Mouse (Mus musculus) retina, postnatal 7 days (tissue): ENCODE measurements around the gene Chaf1a.
"Not testable (repeated sequence)": the region's sequence is repeated elsewhere in the genome, so short reads cannot be mapped to it uniquely, and the experiment has no call there.

Source experiments
- DNase-seq: peaks from one replicate; pipeline ENCODE4 v3.0.0-alpha.2; 2012; ENCODE audit warnings: low read depth, low spot score

Gene Chaf1a

GRCm38 (mm10) chr17:56092312-56092711, 52.1 kb downstream of the Chaf1a start:
- DNase-seq: no peak

- DNase-seq: no peak
Observed at GRCm38 (mm10) chr17:56092794-56093193, 52.6 kb downstream of the Chaf1a start.

DNA sequence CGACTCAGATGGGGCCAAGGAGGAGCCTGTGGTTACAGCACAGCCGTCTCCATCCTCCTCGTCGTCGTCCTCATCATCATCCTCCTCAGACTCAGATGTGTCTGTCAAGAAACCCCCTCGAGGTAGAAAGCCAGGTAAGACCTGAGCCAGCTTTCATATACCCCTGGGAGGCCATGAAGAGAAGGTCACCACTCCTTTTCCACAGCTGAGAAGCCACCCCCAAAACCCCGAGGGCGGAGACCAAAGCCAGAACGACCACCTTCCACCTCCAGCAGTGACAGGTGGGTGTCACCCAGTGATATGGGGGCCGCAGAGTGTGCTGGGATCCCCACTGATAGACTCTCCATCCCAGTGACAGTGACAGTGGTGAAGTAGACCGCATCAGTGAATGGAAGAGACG, 56.6 kb downstream of the Chaf1a start:
- DNase-seq: no peak

GRCm38 (mm10) chr17:56098180-56098579, 57.9 kb downstream of the Chaf1a start:
- DNase-seq: no peak

- DNase-seq: no peak
Observed at GRCm38 (mm10) chr17:56098711-56099572, 58.7 kb downstream of the Chaf1a start.

- DNase-seq: no peak
Observed at GRCm38 (mm10) chr17:56100811-56101210, 60.6 kb downstream of the Chaf1a start.

DNA sequence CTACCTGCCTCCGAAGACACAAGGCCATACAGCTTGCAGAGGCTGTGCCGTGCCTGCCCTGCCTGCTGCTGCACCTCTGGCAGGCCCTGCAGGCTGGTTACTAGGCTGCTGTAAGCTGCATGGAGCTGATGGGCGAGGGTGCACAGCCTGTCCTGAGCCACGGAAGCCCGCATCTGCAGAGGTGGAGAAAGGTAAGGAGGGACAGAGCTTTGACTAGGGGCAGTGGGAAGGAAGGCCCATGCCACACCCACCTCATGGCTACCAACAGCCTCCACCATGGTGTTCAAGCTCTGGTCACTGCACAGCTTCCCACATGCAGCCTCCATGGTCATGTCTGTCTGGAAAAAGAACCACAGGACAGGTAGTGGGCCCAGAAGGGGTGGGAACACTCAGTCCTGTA, 61.9 kb downstream of the Chaf1a start:
- DNase-seq: no peak

DNA sequence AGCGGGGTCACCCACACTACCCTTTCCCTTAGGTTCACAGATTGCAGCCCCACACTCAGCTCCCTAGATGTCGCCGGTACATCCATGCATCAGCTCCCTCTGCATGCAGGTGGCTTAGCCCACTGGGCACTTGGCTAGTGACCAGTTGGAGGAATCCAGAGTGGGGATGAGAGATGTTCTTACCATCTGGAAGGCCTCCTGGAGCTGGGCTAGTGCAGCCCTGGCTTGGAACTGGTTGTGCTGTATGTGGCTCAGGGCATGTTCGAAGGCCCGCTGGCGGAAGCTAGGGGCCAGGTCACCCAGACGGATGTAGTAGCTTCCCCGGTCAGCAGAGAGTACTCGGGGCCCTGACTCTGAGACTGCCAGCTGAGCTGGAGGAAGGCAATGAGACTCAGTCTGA, 62.7 kb downstream of the Chaf1a start:
- DNase-seq: no peak

DNA sequence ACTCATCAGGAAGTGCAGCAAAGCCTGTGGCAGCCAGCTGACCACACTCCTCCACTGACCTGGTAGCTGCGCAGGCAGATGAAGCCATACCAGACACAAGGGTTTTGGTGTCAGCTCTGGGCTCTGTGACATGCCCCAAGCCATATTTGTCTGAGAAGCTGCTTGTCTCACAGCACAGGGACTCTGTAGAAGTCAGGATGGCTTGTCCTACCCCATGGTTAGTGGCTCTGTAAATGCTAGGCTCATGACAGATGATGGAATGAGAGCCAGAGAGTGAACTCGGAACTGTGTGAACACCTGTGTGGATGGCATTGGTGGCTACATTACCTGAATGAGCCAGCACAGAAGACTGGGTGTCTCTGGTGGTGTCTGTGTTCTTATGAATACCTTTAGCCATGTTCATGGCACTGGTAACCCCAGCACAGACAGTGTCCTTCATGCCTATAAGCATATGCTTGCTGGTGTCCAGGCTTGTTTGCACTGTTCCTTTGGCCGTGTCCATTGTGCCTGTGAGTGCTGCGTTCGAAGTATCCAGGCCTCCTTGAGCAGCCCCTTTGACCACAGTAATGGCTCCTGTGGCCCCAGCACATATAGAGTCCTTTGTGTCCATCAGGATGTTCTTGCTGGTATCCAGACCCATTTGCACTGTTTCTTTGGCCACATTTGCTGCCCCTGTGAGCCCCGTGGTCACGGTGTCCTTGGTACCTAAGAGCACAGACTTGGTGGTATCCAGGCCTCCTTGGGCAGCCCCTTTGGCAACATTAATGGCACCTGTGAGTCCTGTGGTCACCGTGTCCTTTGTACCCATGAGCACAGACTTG, 63.4 kb downstream of the Chaf1a start:
- no peak for DNase-seq

GRCm38 (mm10) chr17:56104821-56105220, 64.6 kb downstream of the Chaf1a start:
- DNase-seq: not testable (repeated sequence)

GRCm38 (mm10) chr17:56106436-56106835, 66.2 kb downstream of the Chaf1a start:
- not testable (repeated sequence) for DNase-seq

- no peak for DNase-seq
Observed at GRCm38 (mm10) chr17:56106981-56107380, 66.7 kb downstream of the Chaf1a start.

GRCm38 (mm10) chr17:56107736-56108135, 67.5 kb downstream of the Chaf1a start:
- DNase-seq: no peak

DNA sequence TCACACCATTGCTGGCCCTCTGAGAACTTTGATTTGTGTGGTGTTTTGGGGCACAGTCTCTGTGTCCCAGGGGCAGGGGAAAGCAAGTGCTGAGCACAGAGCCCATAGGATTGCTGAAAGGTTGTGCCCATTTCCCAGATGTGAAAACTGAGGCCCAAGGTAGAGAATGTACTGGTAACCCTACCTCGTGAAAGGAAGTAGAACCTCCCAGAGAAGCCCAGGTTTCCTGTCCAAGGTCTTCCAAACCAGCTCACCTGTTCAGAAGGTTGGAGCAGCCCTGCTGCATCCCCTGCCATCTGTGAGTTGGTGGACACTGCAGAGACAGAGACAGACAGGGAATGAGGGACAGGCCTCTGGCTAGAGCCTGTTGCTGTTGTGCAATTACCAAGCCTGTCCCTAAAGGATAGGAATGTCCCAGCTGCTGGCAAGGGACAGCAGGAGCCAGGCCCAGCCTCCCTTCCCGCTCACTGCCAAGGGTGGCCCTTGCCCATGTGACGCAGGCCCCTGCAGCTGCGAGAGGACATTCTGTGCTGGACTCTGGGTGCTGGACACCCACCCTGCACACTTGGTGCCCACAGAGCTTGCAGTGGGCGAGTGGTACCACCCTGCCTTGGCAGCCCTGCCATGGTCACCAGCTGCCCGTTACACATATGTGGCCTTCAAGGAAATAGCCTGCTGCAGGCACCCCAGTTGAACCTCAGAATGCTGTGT, 68.2 kb downstream of the Chaf1a start:
- no peak for DNase-seq

- DNase-seq: no peak
Observed at GRCm38 (mm10) chr17:56109219-56110051, 69.2 kb downstream of the Chaf1a start, which contains the start of gene Plin4. Gene Plin4 (minus strand): TSS chr17:56109803.

DNA sequence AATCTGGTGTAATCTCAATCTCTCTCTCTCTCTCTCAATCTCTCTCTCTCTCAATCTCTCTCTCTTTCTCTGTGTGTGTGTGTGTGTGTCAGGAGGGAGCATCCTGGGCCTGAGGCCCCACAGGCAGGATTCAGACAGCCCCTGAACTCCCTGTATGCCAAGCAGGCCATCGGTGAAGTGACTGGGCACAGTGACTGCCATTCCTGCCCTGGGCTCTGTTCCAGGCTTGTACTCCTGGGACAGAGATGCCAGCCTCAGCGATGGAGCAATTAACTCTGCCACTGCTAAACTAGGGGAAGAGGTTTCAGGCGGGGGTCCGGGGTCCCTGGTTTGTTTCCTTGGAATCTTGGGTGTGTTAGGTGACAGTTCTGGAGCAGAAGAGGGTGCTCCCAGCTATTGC, 70.3 kb downstream of the Chaf1a start:
- DNase-seq: no peak

DNA sequence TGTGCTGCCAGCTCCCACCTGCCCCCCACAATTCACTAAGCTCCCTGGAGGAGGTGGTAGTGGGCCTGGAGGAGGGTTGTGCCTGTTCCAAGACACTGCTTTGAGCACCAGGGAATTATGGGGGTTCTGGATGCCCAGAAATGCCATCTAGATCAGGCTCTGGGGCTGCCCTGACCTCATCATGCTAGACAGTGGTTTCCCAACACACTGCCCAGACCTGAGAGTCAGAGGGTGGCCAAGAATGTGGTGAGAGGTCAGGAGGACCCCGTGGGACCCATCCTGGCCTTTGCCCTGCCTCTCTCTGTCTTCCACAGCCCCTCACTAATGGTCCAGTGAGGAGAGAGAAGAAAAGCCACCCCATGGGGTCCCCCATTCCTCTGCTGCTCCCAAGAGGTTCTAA, 70.8 kb downstream of the Chaf1a start:
- DNase-seq: no peak

- peak; percentile 63 for DNase-seq
Observed at GRCm38 (mm10) chr17:56111864-56112263, 71.6 kb downstream of the Chaf1a start.

DNA sequence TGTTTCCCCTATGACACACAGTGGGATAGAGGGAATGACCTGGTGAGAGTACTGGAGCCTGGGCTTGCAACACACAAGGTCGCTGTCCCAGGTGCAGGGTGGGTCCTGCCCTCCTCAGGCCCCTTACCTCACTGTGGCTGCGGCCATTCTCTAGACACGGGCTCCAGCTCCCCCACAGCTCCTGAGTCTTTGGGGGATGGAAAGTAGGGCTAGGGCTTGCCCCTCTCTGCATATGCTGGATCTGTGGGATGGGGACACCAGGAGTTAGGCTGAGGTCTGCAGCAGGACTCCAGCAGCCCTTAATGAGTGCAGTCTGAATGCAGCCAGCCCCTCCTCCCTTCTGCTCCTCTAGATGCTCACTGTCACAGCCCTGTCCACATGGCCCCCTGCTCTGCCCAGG, 72.5 kb downstream of the Chaf1a start:
- no peak for DNase-seq

GRCm38 (mm10) chr17:56116193-56116592, 76.0 kb downstream of the Chaf1a start:
- DNase-seq: no peak

DNA sequence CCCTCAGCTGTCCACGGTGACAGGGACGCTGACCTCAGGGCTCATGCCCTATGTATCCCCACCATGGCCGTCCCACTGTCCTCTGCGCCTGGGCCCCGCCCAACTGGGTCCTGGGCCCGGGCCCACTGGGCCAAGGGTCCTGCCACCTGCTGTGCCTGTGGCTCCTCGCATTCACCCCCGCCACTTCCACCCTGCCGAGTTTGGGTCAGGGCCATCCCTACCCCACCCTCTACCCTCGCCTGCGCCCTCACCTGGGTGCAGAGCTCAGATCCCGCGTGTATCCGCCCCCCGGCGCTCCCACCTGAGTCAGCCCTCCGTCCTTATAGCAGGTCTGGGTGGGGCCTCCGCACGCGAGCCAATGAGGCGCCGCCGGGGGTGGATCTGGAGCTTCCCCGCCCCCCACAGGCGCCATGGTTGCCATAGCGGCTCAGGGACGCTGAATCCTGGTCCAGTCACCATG, 77.0 kb downstream of the Chaf1a start, which contains the start of gene Plin5:
TSS of gene Plin5 (minus strand) at position 346 of the 460 bp plus-strand sequence.
- no peak for DNase-seq
